Mouse (Mus musculus): ENCODE data around the gene Gm11172. TPM values are rescaled to one million over a fixed set of nuclear protein-coding genes. Genes with fewer than 3 reads are reported as not detected.
"Not testable (repeated sequence)": the region's sequence is repeated elsewhere in the genome, so short reads cannot be mapped to it uniquely, and the experiment has no call there.

The Gm11172 gene
- polyA plus RNA-seq, 1 experiment from 2014 or later: not detected

GRCm38 (mm10) chr16:10843486-10844318 is 31.0 kb downstream of the Gm11172 start:
- peak overlapping the region; percentile 60 for H3K27ac ChIP-seq
- peaks cover 38% of the 10 kb centered on the region for H3K4me1 ChIP-seq
- 8% methylated on average over 18 of the region's 18 CpGs for WGBS
- no peaks in the 10 kb centered on the region for H3K36me3 ChIP-seq
- peak overlapping the region; percentile 50 for H3K4me3 ChIP-seq
- no peaks in the 10 kb centered on the region for H3K9me3 ChIP-seq
- peak; percentile 89 for DNase-seq (ENCODE audit: low spot score)
- no peaks in the 10 kb centered on the region for H3K27me3 ChIP-seq (ENCODE audit: insufficient read depth, poor library complexity, severe bottlenecking)

DNA sequence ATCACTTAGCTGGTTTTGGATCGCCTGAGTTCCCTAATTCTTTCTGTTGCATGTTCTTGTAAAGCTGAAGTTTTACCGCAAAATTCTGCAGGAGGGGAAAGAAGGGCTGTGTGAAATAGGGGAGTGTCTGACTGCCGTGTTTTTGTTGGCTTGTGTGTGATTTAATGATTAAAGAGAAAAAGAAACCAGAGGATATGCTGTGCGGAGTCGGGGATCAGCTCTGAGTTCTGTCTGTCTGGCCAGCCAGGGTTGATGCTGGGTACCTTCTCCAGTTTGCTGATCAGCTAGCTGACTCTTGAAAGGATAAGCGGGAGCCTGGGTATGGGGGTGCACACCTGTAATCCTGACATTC is 31.6 kb downstream of the Gm11172 start:
- WGBS: 44% methylated on average over 6 of the region's 6 CpGs
- Histone ChIP-seq H3K4me1 (peaks cover 33% of the 10 kb centered on the region), H3K4me3 (peak overlapping the region; percentile 50), H3K36me3 (no peaks in the 10 kb centered on the region), H3K27me3 (ENCODE audit: insufficient read depth, poor library complexity, severe bottlenecking) (no peaks in the 10 kb centered on the region), H3K27ac (peak overlapping the region; percentile 60; the same call in 1 of the 2 replicates), H3K9me3 (no peaks in the 10 kb centered on the region)
- DNase-seq (ENCODE audit: low spot score): no peak

GRCm38 (mm10) chr16:10845952-10846351 is 33.2 kb downstream of the Gm11172 start:
- H3K9me3 ChIP-seq: no peaks in the 10 kb centered on the region
- peaks cover 25% of the 10 kb centered on the region for H3K4me1 ChIP-seq
- no peak overlapping the region for H3K27ac ChIP-seq
- no peaks in the 10 kb centered on the region for H3K36me3 ChIP-seq
- no peak overlapping the region for H3K4me3 ChIP-seq
- DNase-seq (ENCODE audit: low spot score): no peak
- WGBS: 81% methylated on average over 6 of the region's 6 CpGs
- H3K27me3 ChIP-seq (ENCODE audit: insufficient read depth, poor library complexity, severe bottlenecking): no peaks in the 10 kb centered on the region

- no peaks in the 10 kb centered on the region for H3K36me3 ChIP-seq
- H3K4me1 ChIP-seq: peaks cover 25% of the 10 kb centered on the region
- no peak overlapping the region for H3K27ac ChIP-seq
- 59% methylated on average over 4 of the region's 4 CpGs for WGBS
- no peak for DNase-seq (ENCODE audit: low spot score)
- H3K4me3 ChIP-seq: no peak overlapping the region
- H3K27me3 ChIP-seq (ENCODE audit: insufficient read depth, poor library complexity, severe bottlenecking): no peaks in the 10 kb centered on the region
- no peaks in the 10 kb centered on the region for H3K9me3 ChIP-seq
Observed at GRCm38 (mm10) chr16:10846503-10846902, 33.8 kb downstream of the Gm11172 start.

DNA sequence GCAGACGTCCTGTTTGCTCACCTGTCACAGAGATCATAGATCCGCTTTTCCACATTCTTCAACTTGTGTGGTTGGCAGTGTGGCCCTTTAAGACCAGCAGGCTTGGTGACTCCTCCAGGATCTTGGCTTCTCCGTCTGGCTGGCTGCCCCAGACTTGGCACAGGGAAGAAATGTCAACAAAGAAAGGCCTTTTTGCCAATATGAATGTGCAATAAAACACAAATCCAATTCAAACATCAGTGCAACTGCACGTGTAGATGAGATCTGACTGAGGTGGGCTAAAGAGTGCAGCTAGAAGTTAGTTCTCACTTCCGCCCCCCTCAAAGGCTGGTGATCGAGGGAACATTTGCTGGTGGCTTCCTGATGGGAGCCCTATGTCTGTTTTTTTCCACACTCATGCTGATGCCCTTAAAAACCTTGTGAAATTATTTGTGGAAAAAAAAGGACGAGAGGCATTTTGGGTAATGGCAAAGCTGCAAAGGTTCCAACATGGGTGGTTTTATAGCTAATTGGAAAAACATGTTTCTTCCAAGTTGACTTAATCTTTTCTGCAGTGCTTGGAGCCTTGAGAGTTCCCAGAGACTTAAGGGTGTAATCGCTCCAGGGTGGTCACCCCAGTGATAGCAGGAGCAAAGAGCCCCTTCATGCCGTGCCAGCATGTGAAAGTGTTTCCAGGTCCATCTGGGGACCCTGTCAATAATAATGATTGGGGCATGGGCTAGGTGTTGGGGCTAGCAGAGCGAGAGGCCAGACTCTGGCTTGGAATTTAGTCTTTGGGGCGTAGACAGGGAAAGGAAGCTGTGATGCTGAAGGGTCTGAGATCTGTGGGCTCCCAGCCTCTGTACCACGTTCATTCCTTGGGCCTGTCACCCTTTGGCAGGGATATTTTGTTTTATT is 37.5 kb downstream of the Gm11172 start:
- Histone ChIP-seq H3K4me1 (peaks cover 3% of the 10 kb centered on the region), H3K27me3 (ENCODE audit: insufficient read depth, poor library complexity, severe bottlenecking) (no peaks in the 10 kb centered on the region), H3K4me3 (no peak overlapping the region), H3K36me3 (peaks cover 5% of the 10 kb centered on the region), H3K9me3 (no peaks in the 10 kb centered on the region), H3K27ac (no peak overlapping the region)
- no peak for DNase-seq (ENCODE audit: low spot score)
- 55% methylated on average over 12 of the region's 12 CpGs for WGBS

GRCm38 (mm10) chr16:10850905-10851304 is 38.2 kb downstream of the Gm11172 start:
- peaks cover 3% of the 10 kb centered on the region for H3K4me1 ChIP-seq
- H3K27ac ChIP-seq: peak overlapping the region; percentile 32; the same call in 1 of the 2 replicates
- H3K4me3 ChIP-seq: no peak overlapping the region
- WGBS: 65% methylated on average over 4 of the region's 4 CpGs
- H3K9me3 ChIP-seq: no peaks in the 10 kb centered on the region
- no peak for DNase-seq (ENCODE audit: low spot score)
- peaks cover 5% of the 10 kb centered on the region for H3K36me3 ChIP-seq
- no peaks in the 10 kb centered on the region for H3K27me3 ChIP-seq (ENCODE audit: insufficient read depth, poor library complexity, severe bottlenecking)

- not testable (repeated sequence) for DNase-seq (ENCODE audit: low spot score); H3K27me3 ChIP-seq (ENCODE audit: insufficient read depth, poor library complexity, severe bottlenecking); H3K27ac ChIP-seq; H3K9me3 ChIP-seq; H3K36me3 ChIP-seq; H3K4me3 ChIP-seq; H3K4me1 ChIP-seq
- 88% methylated on average over 10 of the region's 10 CpGs for WGBS
Observed at GRCm38 (mm10) chr16:10852216-10852615, 39.5 kb downstream of the Gm11172 start.

- peaks cover 8% of the 10 kb centered on the region for H3K4me1 ChIP-seq
- H3K4me3 ChIP-seq: no peak overlapping the region
- no peaks in the 10 kb centered on the region for H3K36me3 ChIP-seq
- 0 out of 2 replicates have a peak, but pooled peaks cover 2% of the 10 kb centered on the region for H3K27me3 ChIP-seq (ENCODE audit: insufficient read depth, poor library complexity, severe bottlenecking)
- no peak for DNase-seq (ENCODE audit: low spot score)
- no peaks in the 10 kb centered on the region for H3K9me3 ChIP-seq
- 85% methylated on average over 7 of the region's 7 CpGs for WGBS
- H3K27ac ChIP-seq: no peak overlapping the region
Observed at GRCm38 (mm10) chr16:10859726-10860245, 47.1 kb downstream of the Gm11172 start.

DNA sequence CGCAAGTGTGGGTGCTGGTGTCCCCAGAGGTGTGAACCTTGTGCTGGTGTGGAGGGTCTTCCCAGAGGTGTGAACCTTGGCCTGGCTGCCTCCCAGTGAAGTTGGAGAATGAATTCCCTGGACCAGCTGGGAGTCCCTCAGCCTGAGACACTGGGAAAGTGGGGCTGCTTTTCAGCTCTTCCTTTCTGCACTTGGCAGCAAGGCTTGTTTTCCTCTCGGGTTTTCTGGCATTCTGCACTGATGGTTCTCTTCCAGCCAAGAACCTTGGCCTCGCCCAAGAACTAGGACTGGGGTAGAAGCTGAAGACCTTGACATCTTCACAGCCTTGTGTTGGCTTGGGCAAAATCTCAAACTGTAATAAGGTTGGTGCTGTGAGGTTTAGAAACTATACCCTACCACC is 48.7 kb downstream of the Gm11172 start:
- Histone ChIP-seq H3K27ac (no peak overlapping the region), H3K36me3 (no peaks in the 10 kb centered on the region), H3K27me3 (ENCODE audit: insufficient read depth, poor library complexity, severe bottlenecking) (0 out of 2 replicates have a peak, but pooled peaks cover 5% of the 10 kb centered on the region), H3K4me3 (no peak overlapping the region), H3K4me1 (peaks cover 19% of the 10 kb centered on the region), H3K9me3 (no peaks in the 10 kb centered on the region)
- DNase-seq (ENCODE audit: low spot score): no peak
- WGBS: 69% methylated on average over 3 of the region's 3 CpGs

Other genes starting within 250 kb of the Gm11172 start
- gene Socs1, start 27.4 kb upstream of the Gm11172 start, polyA plus RNA-seq (2016; fragmentation: Nextera tagmentation; extraction: Ambion mirVana): 3.7 and 4.1 TPM in 2 replicates
- not detected in 2 replicates for gene Tnp2, start 24.3 kb upstream of the Gm11172 start, polyA plus RNA-seq (2016; fragmentation: Nextera tagmentation; extraction: Ambion mirVana)
- not detected in 2 replicates for gene Prm3, start 22.0 kb upstream of the Gm11172 start, polyA plus RNA-seq (2016; fragmentation: Nextera tagmentation; extraction: Ambion mirVana)
- gene Prm2, start 16.8 kb upstream of the Gm11172 start, polyA plus RNA-seq (2016; fragmentation: Nextera tagmentation; extraction: Ambion mirVana): not detected in 2 replicates
- 0.36 TPM in 1 of 2 replicates, not detected in the other for gene Prm1, start 7.1 kb upstream of the Gm11172 start, polyA plus RNA-seq (2016; fragmentation: Nextera tagmentation; extraction: Ambion mirVana)
- 3.7 and 4.1 TPM in 2 replicates for gene Rmi2, start 22.1 kb downstream of the Gm11172 start, polyA plus RNA-seq (2016; fragmentation: Nextera tagmentation; extraction: Ambion mirVana)
- 37.2 and 38.3 TPM in 2 replicates for gene Snn, start 248.0 kb downstream of the Gm11172 start, polyA plus RNA-seq (2016; fragmentation: Nextera tagmentation; extraction: Ambion mirVana)

All from heart, embryonic 10.5 days (tissue).